Mouse (Mus musculus): ENCODE measurements at regions not wholly inside any gene's neighbourhood (a gene's known extent, or its start where the extent isn't known, plus 50 kb on each side); places are given as distances from the start of the nearest gene placed in this dataset.

DNA sequence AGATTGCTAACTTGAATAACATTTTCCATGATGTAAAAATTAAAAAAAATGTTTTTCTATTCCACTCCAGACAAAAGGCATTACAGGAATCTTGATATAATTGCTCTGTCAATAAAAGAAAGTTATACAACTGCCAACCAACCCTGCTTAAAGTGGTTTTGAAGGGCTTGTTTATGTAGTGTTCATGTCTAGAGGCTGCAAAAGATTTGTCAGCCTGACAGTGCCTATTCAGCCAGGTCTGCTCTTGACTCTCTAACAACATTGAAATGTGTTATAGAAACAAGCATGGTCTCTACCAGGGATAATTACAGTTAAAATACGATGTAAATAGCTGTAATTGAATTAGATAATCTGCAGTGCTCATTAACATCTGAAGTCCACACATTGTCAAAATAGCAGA is 644.6 kb downstream of the Plod2 start:
- Histone ChIP-seq H3K9me3 (ENCODE audit: low read length) (no peaks in the 10 kb centered on the region), H3K4me3 (ENCODE audit: low read length) (no peak overlapping the region), H3K27me3 (ENCODE audit: insufficient read depth, low read length) (no peaks in the 10 kb centered on the region), H3K27ac (no peak overlapping the region), H3K4me1 (ENCODE audit: insufficient read depth, low read length) (no peaks in the 10 kb centered on the region), H3K4me2 (ENCODE audit: low read depth, low read length) (no peak overlapping the region), H3K36me3 (ENCODE audit: insufficient read depth, low read length) (no peaks in the 10 kb centered on the region), H3K9ac (replicated peaks; ENCODE audit: low read length) (no peak overlapping the region)
- DNase-seq (ENCODE audit: low spot score) (no peak), ATAC-seq (no peak)
- no peak for TF ChIP-seq CTCF (IDR thresholded peaks at IDR 0.05; ENCODE audit: low read depth)
- 64% methylated on average over 1 of the region's 1 CpGs for whole genome bisulfite sequencing

DNA sequence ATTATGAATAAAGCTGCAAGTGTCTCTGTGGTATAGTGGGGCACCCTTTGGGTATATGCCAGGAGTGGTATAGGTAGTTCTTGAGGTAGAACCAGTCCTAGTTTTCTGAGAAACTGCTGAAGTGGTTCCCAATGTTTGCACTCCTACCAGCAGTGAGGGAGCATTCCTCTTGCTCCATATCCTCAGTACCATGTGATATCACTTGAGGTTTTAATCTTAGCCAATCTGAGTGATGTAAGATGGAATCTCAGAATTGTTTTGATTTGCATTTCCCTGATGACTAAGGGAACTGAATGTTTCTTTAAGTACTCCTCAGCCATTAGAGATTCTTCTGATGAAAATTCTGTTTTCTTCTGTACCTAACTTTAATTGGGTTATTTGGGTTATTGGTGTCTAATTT is 690.5 kb downstream of the Plod2 start:
- no peaks in the 10 kb centered on the region for H3K36me3 ChIP-seq (ENCODE audit: insufficient read depth, low read length)

DNA sequence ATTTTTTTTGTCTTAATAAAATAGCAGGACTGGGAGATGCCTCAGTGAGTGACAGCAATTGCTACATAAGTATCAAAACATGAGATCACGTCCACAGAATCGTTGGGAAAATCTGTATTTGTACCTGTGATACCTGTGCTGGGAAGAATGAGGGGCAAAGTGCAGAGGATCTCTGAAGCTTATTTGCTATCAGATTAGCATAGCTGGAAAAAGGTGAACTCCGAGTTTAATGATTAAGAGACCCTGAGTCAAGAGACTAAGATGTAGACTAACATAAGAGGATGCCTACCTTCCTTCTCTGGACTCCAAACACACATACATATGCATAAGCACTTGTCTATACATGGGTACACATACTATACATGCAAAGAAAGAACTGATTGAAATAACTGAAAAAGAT is 710.1 kb downstream of the Plod2 start:
- Histone ChIP-seq H3K9me3 (ENCODE audit: low read length) (no peaks in the 10 kb centered on the region), H3K36me3 (ENCODE audit: insufficient read depth, low read length) (no peaks in the 10 kb centered on the region), H3K4me2 (ENCODE audit: low read depth, low read length) (no peak overlapping the region), H3K9ac (replicated peaks; ENCODE audit: low read length) (no peak overlapping the region), H3K4me1 (ENCODE audit: insufficient read depth, low read length) (no peaks in the 10 kb centered on the region), H3K27ac (no peak overlapping the region), H3K27me3 (ENCODE audit: insufficient read depth, low read length) (no peaks in the 10 kb centered on the region), H3K4me3 (ENCODE audit: low read length) (no peak overlapping the region)
- TF ChIP-seq CTCF (IDR thresholded peaks at IDR 0.05; ENCODE audit: low read depth) = no peak
- no peak for DNase-seq (ENCODE audit: low spot score)
- 88% methylated on average over 3 of the region's 3 CpGs for WGBS
- ATAC-seq = no peak

More for the DNA sequence above, 690.5 kb downstream of the Plod2 start:
- no peak for ATAC-seq
- Histone ChIP-seq H3K27ac (no peak overlapping the region), H3K4me1 (ENCODE audit: insufficient read depth, low read length) (no peaks in the 10 kb centered on the region), H3K9me3 (ENCODE audit: low read length) (no peaks in the 10 kb centered on the region), H3K27me3 (ENCODE audit: insufficient read depth, low read length) (no peaks in the 10 kb centered on the region), H3K9ac (replicated peaks; ENCODE audit: low read length) (no peak overlapping the region), H3K4me3 (ENCODE audit: low read length) (no peak overlapping the region), H3K4me2 (ENCODE audit: low read depth, low read length) (no peak overlapping the region)
- no peak for TF ChIP-seq CTCF (IDR thresholded peaks at IDR 0.05; ENCODE audit: low read depth)
- DNase-seq (ENCODE audit: low spot score) = no peak

DNA sequence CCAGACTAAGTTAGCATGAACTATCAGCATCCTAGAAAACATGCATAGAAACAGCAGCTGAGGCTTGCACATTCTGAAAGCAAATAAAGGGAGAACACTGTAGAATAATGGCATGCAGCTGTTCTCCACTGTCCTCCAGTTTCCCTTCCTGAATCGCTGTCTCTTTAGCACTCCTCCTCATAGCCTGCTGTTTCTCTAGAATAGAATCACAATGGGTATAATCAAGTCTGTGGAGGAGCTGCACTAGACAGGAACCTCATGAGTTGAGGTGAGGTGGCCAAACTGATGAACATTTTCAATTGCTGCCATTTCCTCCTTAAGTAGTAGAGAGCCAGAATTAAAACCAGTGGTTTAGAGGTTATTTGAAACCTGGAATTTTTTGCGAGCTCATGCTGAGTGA is 755.3 kb downstream of the Plod2 start:
- Histone ChIP-seq H3K27ac (no peak overlapping the region), H3K4me1 (ENCODE audit: insufficient read depth, low read length) (no peaks in the 10 kb centered on the region), H3K36me3 (ENCODE audit: insufficient read depth, low read length) (no peaks in the 10 kb centered on the region), H3K27me3 (ENCODE audit: insufficient read depth, low read length) (no peaks in the 10 kb centered on the region), H3K4me3 (ENCODE audit: low read length) (no peak overlapping the region), H3K9ac (replicated peaks; ENCODE audit: low read length) (no peak overlapping the region), H3K9me3 (ENCODE audit: low read length) (no peaks in the 10 kb centered on the region), H3K4me2 (ENCODE audit: low read depth, low read length) (no peak overlapping the region)
- TF ChIP-seq CTCF (IDR thresholded peaks at IDR 0.05; ENCODE audit: low read depth) = no peak
- 68% methylated on average over 2 of the region's 2 CpGs for WGBS
- no peak for DNase-seq (ENCODE audit: low spot score)
- ATAC-seq = no peak

DNA sequence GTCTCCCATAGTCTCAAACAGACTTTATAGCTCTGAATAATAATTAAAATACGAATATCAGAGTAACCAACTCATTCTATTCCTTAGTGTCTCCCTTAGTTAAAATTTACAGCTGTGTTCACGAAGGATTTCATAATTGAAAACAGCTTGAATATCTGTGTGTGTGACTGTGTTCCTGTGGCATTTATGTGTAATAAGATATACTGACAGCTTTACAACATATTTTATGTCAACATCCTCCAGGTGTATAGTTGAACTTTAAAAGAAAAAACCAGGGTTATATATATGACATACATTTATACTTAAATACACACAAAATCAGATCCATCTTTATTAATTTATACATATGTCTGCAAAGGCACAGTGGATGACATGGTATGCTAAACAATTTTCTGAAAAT is 764.7 kb downstream of the Plod2 start:
- Histone ChIP-seq H3K9ac (replicated peaks; ENCODE audit: low read length) (no peak overlapping the region), H3K27ac (no peak overlapping the region), H3K4me2 (ENCODE audit: low read depth, low read length) (no peak overlapping the region), H3K9me3 (ENCODE audit: low read length) (no peaks in the 10 kb centered on the region), H3K27me3 (ENCODE audit: insufficient read depth, low read length) (no peaks in the 10 kb centered on the region), H3K4me1 (ENCODE audit: insufficient read depth, low read length) (no peaks in the 10 kb centered on the region), H3K36me3 (ENCODE audit: insufficient read depth, low read length) (no peaks in the 10 kb centered on the region), H3K4me3 (ENCODE audit: low read length) (no peak overlapping the region)
- no peak for TF ChIP-seq CTCF (IDR thresholded peaks at IDR 0.05; ENCODE audit: low read depth)
- DNase-seq (ENCODE audit: low spot score) = no peak
- no peak for ATAC-seq
- 55% methylated on average over 2 of the region's 2 CpGs for whole genome bisulfite sequencing

DNA sequence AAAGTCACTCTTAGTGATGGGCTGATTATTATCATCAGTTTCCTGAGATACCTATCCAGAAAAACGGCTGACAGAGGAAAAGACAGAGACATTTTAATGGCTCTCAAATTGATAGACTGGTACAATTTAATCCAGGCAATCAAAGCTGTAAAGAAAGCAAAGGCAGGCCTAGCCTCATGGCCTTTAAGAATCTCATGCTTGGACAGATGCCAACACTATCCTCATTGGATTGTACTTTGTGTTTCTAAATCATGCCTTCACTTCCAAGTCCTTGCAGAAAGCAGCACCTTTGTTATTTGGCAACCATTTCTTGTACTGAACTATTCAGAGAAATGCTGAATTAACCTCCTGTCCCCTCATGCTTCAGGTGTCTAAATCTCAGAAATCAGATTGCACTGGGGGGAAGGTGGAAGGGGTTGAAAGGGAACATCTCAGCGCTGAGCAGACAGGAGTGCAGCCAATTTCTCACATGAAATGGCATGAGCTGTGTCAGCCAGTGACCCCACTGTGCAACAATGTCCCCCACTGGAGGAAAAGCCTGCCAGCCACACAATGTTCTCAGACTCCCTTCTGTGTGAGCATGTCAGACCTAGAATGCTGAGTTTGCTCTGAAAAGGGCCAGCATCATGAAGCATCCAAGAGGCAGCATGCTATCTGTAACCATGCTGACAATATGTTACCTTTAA is 787.1 kb downstream of the Plod2 start:
- Histone ChIP-seq H3K4me2 (ENCODE audit: low read depth, low read length) (no peak overlapping the region), H3K27me3 (ENCODE audit: insufficient read depth, low read length) (no peaks in the 10 kb centered on the region), H3K9ac (replicated peaks; ENCODE audit: low read length) (no peak overlapping the region), H3K4me3 (ENCODE audit: low read length) (no peak overlapping the region), H3K36me3 (ENCODE audit: insufficient read depth, low read length) (no peaks in the 10 kb centered on the region), H3K9me3 (ENCODE audit: low read length) (no peaks in the 10 kb centered on the region), H3K27ac (no peak overlapping the region), H3K4me1 (ENCODE audit: insufficient read depth, low read length) (no peaks in the 10 kb centered on the region)
- ATAC-seq (peak; percentile 63; the same call in 1 of the 2 replicates), DNase-seq (ENCODE audit: low spot score) (peak; percentile 51)
- whole genome bisulfite sequencing = 24% methylated on average over 2 of the region's 2 CpGs
- TF ChIP-seq CTCF (IDR thresholded peaks at IDR 0.05; ENCODE audit: low read depth) = no peak

Data from hindbrain, postnatal 0 days (tissue).